Mouse (Mus musculus) hindbrain, embryonic 15.5 days (tissue): ENCODE results near the gene Steap4. TPM values are rescaled to one million over a fixed set of nuclear protein-coding genes. Genes with fewer than 3 reads are reported as not detected.

Experiments used
- ATAC-seq: fragments of 200-750 bp; cut with Nextera tagmentation; 2 replicates; pipeline ENCODE4 v1.8.0; 2017; ENCODE audit warnings: low read depth, moderate number of reproducible peaks, moderate TSS enrichment; ENCODE audit not compliant: low FRiP score
- H3K27ac ChIP-seq: fragments of 300-500 bp; sonication (generic); replicated peaks from 2 replicates; pipeline ENCODE4 v1.5.1; 2015; ENCODE audit warnings: mild to moderate bottlenecking, inconsistent platforms
- H3K27me3 ChIP-seq: fragments of 300-500 bp; sonication (generic); 2 replicates; pipeline ENCODE4 v1.6.1; 2015; ENCODE audit warnings: control low read depth, inconsistent platforms
- H3K36me3 ChIP-seq: fragments of 300-500 bp; sonication (generic); 2 replicates; pipeline ENCODE4 v1.6.1; 2015; ENCODE audit warnings: control low read depth, inconsistent platforms
- H3K4me1 ChIP-seq: fragments of 300-500 bp; sonication (generic); replicated peaks from 2 replicates; pipeline ENCODE4 v1.6.1; 2015; ENCODE audit warnings: control low read depth, inconsistent platforms
- H3K4me2 ChIP-seq: fragments of 300-500 bp; sonication (generic); 2 replicates; pipeline ENCODE4 v1.6.1; 2015; ENCODE audit warnings: moderate library complexity, mild to moderate bottlenecking, inconsistent platforms
- H3K4me3 ChIP-seq: fragments of 300-500 bp; sonication (generic); 2 replicates; pipeline ENCODE4 v1.5.1; 2015; ENCODE audit warnings: mild to moderate bottlenecking, inconsistent platforms
- H3K9ac ChIP-seq: fragments of 300-500 bp; sonication (generic); 2 replicates; pipeline ENCODE4 v1.6.1; 2015; ENCODE audit warnings: inconsistent platforms
- H3K9me3 ChIP-seq: fragments of 300-500 bp; sonication (generic); 2 replicates; pipeline ENCODE4 v1.6.1; 2016; ENCODE audit warnings: control low read depth, inconsistent platforms
- WGBS: fragments of 180-500 bp; shearing (Covaris S2); methylation state at CpG from one replicate; pipeline ENCODE4 v1.1.7; 2015; 5-methylcytosine and 5-hydroxymethylcytosine counted together
- polyA plus RNA-seq: library from polyadenylated mRNA; unstranded; fragments of >200 nt; fragmentation: Nextera tagmentation; extraction: Ambion mirVana; gene quantifications from 2 replicates; pipeline ENCODE4 v1.2.1, GENCODE M21; 2015

Steap4 gene
- polyA plus RNA-seq, 1 experiment from 2014 or later = 0.23 TPM

DNA sequence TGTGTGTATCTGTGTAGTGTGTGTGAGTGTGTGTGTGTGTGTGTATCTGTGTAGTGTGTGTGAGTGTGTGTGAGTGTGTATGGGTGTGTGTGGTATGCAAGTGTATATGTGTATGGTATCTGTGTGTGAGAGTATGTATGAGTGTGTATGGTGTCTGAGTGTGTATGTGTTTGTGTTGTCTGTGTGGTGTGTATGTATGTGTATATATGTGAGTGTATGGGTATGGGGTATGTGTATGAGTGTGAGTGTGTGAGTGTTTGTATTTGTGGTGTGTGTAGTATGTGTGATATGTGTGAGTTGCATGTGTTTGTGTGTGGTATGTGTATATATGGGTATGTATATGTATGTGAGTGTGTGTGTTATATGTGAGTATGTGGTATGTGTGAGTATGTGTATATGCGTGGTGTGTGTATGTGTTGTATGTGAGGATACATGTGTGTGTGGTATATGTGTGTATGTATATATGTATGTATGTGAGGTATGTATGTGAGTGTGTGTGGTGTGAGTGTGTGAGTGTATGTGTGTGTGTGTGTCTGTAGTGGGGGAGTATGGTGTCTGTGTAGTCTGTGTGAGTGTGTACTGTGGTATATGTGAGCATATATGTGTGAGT, 35.1 kb downstream of the Steap4 start:
- Histone ChIP-seq H3K4me3 (no peak overlapping the region), H3K27ac (no peak overlapping the region), H3K9me3 (no peaks in the 10 kb centered on the region), H3K4me1 (no peaks in the 10 kb centered on the region), H3K27me3 (no peaks in the 10 kb centered on the region), H3K36me3 (no peaks in the 10 kb centered on the region), H3K4me2 (no peak overlapping the region), H3K9ac (no peak overlapping the region)
- ATAC-seq = no peak
- WGBS = 96% methylated on average over 1 of the region's 1 CpGs

- Histone ChIP-seq H3K4me3 (no peak overlapping the region), H3K9ac (no peak overlapping the region), H3K9me3 (no peaks in the 10 kb centered on the region), H3K27ac (no peak overlapping the region), H3K4me2 (no peak overlapping the region), H3K4me1 (no peaks in the 10 kb centered on the region), H3K27me3 (no peaks in the 10 kb centered on the region), H3K36me3 (no peaks in the 10 kb centered on the region)
- peak; percentile 76 for ATAC-seq
- 56% methylated on average over 8 of the region's 8 CpGs for WGBS
Measured at GRCm38 (mm10) chr5:7996401-7997044, 36.3 kb downstream of the Steap4 start.

- no peak for ATAC-seq
- 96% methylated on average over 2 of the region's 2 CpGs for WGBS
Measured at GRCm38 (mm10) chr5:7997086-7997485, 36.8 kb downstream of the Steap4 start.

GRCm38 (mm10) chr5:8000466-8000865, 40.2 kb downstream of the Steap4 start:
- no peak overlapping the region for H3K9ac ChIP-seq
- H3K9me3 ChIP-seq = no peaks in the 10 kb centered on the region
- no peak overlapping the region for H3K4me3 ChIP-seq
- H3K4me1 ChIP-seq = no peaks in the 10 kb centered on the region
- no peak overlapping the region for H3K27ac ChIP-seq
- no peaks in the 10 kb centered on the region for H3K27me3 ChIP-seq
- no peaks in the 10 kb centered on the region for H3K36me3 ChIP-seq
- no peak overlapping the region for H3K4me2 ChIP-seq
- no peak for ATAC-seq
- WGBS = 80% methylated on average over 10 of the region's 10 CpGs

More at GRCm38 (mm10) chr5:7997086-7997485, 36.8 kb downstream of the Steap4 start:
- H3K9me3 ChIP-seq = no peaks in the 10 kb centered on the region
- H3K27ac ChIP-seq = no peak overlapping the region
- no peaks in the 10 kb centered on the region for H3K4me1 ChIP-seq
- no peak overlapping the region for H3K9ac ChIP-seq
- H3K4me3 ChIP-seq = no peak overlapping the region
- H3K36me3 ChIP-seq = no peaks in the 10 kb centered on the region
- no peaks in the 10 kb centered on the region for H3K27me3 ChIP-seq
- no peak overlapping the region for H3K4me2 ChIP-seq

GRCm38 (mm10) chr5:8002827-8003226, 42.6 kb downstream of the Steap4 start:
- Histone ChIP-seq H3K36me3 (no peaks in the 10 kb centered on the region), H3K9me3 (no peaks in the 10 kb centered on the region), H3K27ac (no peak overlapping the region), H3K27me3 (no peaks in the 10 kb centered on the region), H3K4me3 (no peak overlapping the region), H3K4me1 (no peaks in the 10 kb centered on the region), H3K9ac (no peak overlapping the region), H3K4me2 (no peak overlapping the region)
- no peak for ATAC-seq

GRCm38 (mm10) chr5:8013276-8013675, 53.0 kb downstream of the Steap4 start:
- H3K4me1 ChIP-seq = no peaks in the 10 kb centered on the region
- WGBS = 78% methylated on average over 3 of the region's 3 CpGs

More at GRCm38 (mm10) chr5:8013276-8013675, 53.0 kb downstream of the Steap4 start:
- Histone ChIP-seq H3K9me3 (no peaks in the 10 kb centered on the region), H3K27ac (no peak overlapping the region), H3K4me2 (no peak overlapping the region), H3K9ac (no peak overlapping the region), H3K4me3 (no peak overlapping the region), H3K36me3 (no peaks in the 10 kb centered on the region), H3K27me3 (no peaks in the 10 kb centered on the region)
- ATAC-seq = no peak

Other genes starting within 250 kb of the Steap4 start
- 170 and 191 TPM in 2 replicates for gene Sri, start 85.6 kb downstream of the Steap4 start, polyA plus RNA-seq